Mouse (Mus musculus) liver, embryonic 11.5 days (tissue): ENCODE results near the gene Dmrta2. TPM values are rescaled to one million over a fixed set of nuclear protein-coding genes. Genes with fewer than 3 reads are reported as not detected.

Experiments
- ATAC-seq: fragments of 200-750 bp; cut with Nextera tagmentation; replicated peaks from 2 replicates; pipeline ENCODE4 v1.8.0; 2017; ENCODE audit warnings: moderate number of reproducible peaks, mild to moderate bottlenecking, moderate TSS enrichment, moderate library complexity; ENCODE audit not compliant: low FRiP score
- DNase-seq: peaks from one replicate; pipeline ENCODE4 v3.0.0-alpha.2; 2017; ENCODE audit warnings: low spot score
- H3K27ac ChIP-seq: fragments of 300-500 bp; sonication (generic); 2 replicates; pipeline ENCODE4 v1.5.1; 2014; ENCODE audit warnings: mild to moderate bottlenecking, low read depth, low read length, control low read depth
- H3K27me3 ChIP-seq: fragments of 300-500 bp; sonication (generic); replicated peaks from 2 replicates; pipeline ENCODE4 v1.6.1; 2014; ENCODE audit warnings: low read length, mixed read lengths; ENCODE audit not compliant: control insufficient read depth, insufficient read depth
- H3K36me3 ChIP-seq: fragments of 300-500 bp; sonication (generic); 2 replicates; pipeline ENCODE4 v1.6.1; 2014; ENCODE audit warnings: mild to moderate bottlenecking, low read length, moderate library complexity, mixed read lengths; ENCODE audit not compliant: control insufficient read depth, insufficient read depth
- H3K4me1 ChIP-seq: fragments of 300-500 bp; sonication (generic); replicated peaks from 2 replicates; pipeline ENCODE4 v1.6.1; 2014; ENCODE audit warnings: low read length, mixed read lengths; ENCODE audit not compliant: control insufficient read depth, insufficient read depth
- H3K4me2 ChIP-seq: fragments of 300-500 bp; sonication (generic); 2 replicates; pipeline ENCODE4 v1.6.1; 2014; ENCODE audit warnings: mild to moderate bottlenecking, control low read depth, moderate library complexity
- H3K4me3 ChIP-seq: fragments of 300-500 bp; sonication (generic); 2 replicates; pipeline ENCODE4 v1.5.1; 2014; ENCODE audit warnings: low read depth, low read length, control low read depth
- H3K9ac ChIP-seq: fragments of 300-500 bp; sonication (generic); 2 replicates; pipeline ENCODE4 v1.6.1; 2014; ENCODE audit warnings: low read depth, low read length, control low read depth
- H3K9me3 ChIP-seq: fragments of 300-500 bp; sonication (generic); 2 replicates; pipeline ENCODE4 v1.6.1; 2016; ENCODE audit warnings: low read length, inconsistent platforms, mixed read lengths; ENCODE audit not compliant: control insufficient read depth
- WGBS: fragments of 180-500 bp; shearing (Covaris S2); extraction: QIAGEN DNeasy Blood & Tissue Kit; methylation state at CpG from one replicate; pipeline ENCODE4 v1.1.7; 2014; 5-methylcytosine and 5-hydroxymethylcytosine counted together
- polyA plus RNA-seq: library from polyadenylated mRNA; unstranded; fragments of >200 nt; fragmentation: Nextera tagmentation; extraction: Ambion mirVana; gene quantifications from 2 replicates; pipeline ENCODE4 v1.2.1, GENCODE M21; 2014

The Dmrta2 gene
- polyA plus RNA-seq, 1 experiment from 2014 or later = 0.07 TPM

- 72% methylated on average over 5 of the region's 5 CpGs for WGBS
- Histone ChIP-seq H3K9me3 (no peaks in the 10 kb centered on the region), H3K9ac (no peak overlapping the region), H3K27ac (no peak overlapping the region), H3K27me3 (no peaks in the 10 kb centered on the region), H3K4me1 (no peaks in the 10 kb centered on the region), H3K4me2 (no peak overlapping the region), H3K36me3 (no peaks in the 10 kb centered on the region), H3K4me3 (no peak overlapping the region)
- ATAC-seq (no peak), DNase-seq (no peak)
These were observed 17.5 kb upstream of the Dmrta2 start for GRCm38 (mm10) chr4:109960201-109960935.

- H3K36me3 ChIP-seq = no peaks in the 10 kb centered on the region
- H3K4me1 ChIP-seq = no peaks in the 10 kb centered on the region
- DNase-seq = no peak
- no peak overlapping the region for H3K4me3 ChIP-seq
- ATAC-seq = no peak; the same call in 1 of the 2 replicates
- WGBS = 70% methylated on average over 5 of the region's 5 CpGs
- H3K9ac ChIP-seq = no peak overlapping the region
- H3K27me3 ChIP-seq = no peaks in the 10 kb centered on the region
- no peak overlapping the region for H3K4me2 ChIP-seq
- no peaks in the 10 kb centered on the region for H3K9me3 ChIP-seq
- no peak overlapping the region for H3K27ac ChIP-seq
These were observed 14.1 kb upstream of the Dmrta2 start for GRCm38 (mm10) chr4:109963570-109964279.

GRCm38 (mm10) chr4:109969561-109969960 is 8.3 kb upstream of the Dmrta2 start:
- H3K27ac ChIP-seq = no peak overlapping the region
- no peak overlapping the region for H3K9ac ChIP-seq
- ATAC-seq = no peak
- H3K4me1 ChIP-seq = no peaks in the 10 kb centered on the region
- no peak overlapping the region for H3K4me2 ChIP-seq
- H3K4me3 ChIP-seq = no peak overlapping the region
- H3K9me3 ChIP-seq = no peaks in the 10 kb centered on the region
- WGBS = 83% methylated on average over 5 of the region's 5 CpGs
- no peaks in the 10 kb centered on the region for H3K36me3 ChIP-seq
- DNase-seq = no peak
- H3K27me3 ChIP-seq = peaks cover 40% of the 10 kb centered on the region

GRCm38 (mm10) chr4:109973991-109974654 is 3.7 kb upstream of the Dmrta2 start:
- Histone ChIP-seq H3K4me2 (no peak overlapping the region), H3K4me3 (no peak overlapping the region), H3K27ac (no peak overlapping the region), H3K36me3 (no peaks in the 10 kb centered on the region), H3K9ac (no peak overlapping the region), H3K4me1 (peaks cover 4% of the 10 kb centered on the region), H3K27me3 (peaks cover 86% of the 10 kb centered on the region), H3K9me3 (no peaks in the 10 kb centered on the region)
- WGBS = 5% methylated on average over 20 of the region's 20 CpGs
- DNase-seq (peak; percentile 37), ATAC-seq (no peak)

- DNase-seq = peak; percentile 38
- H3K4me1 ChIP-seq = peaks cover 4% of the 10 kb centered on the region
- no peak overlapping the region for H3K9ac ChIP-seq
- H3K36me3 ChIP-seq = no peaks in the 10 kb centered on the region
- no peak overlapping the region for H3K4me3 ChIP-seq
- WGBS = 4% methylated on average over 33 of the region's 33 CpGs
- peak; percentile 11; the same call in 1 of the 2 replicates for ATAC-seq
- H3K27me3 ChIP-seq = peaks cover 90% of the 10 kb centered on the region
- no peaks in the 10 kb centered on the region for H3K9me3 ChIP-seq
- no peak overlapping the region for H3K4me2 ChIP-seq
- H3K27ac ChIP-seq = no peak overlapping the region
These were observed 3.0 kb upstream of the Dmrta2 start for GRCm38 (mm10) chr4:109974655-109975380.

GRCm38 (mm10) chr4:109975381-109976240 is 2.2 kb upstream of the Dmrta2 start:
- Histone ChIP-seq H3K4me1 (peaks cover 4% of the 10 kb centered on the region), H3K4me2 (no peak overlapping the region), H3K27me3 (peaks cover 93% of the 10 kb centered on the region), H3K27ac (no peak overlapping the region), H3K9me3 (no peaks in the 10 kb centered on the region), H3K36me3 (no peaks in the 10 kb centered on the region), H3K4me3 (no peak overlapping the region), H3K9ac (no peak overlapping the region)
- WGBS = 8% methylated on average over 25 of the region's 25 CpGs
- peak; percentile 33 for DNase-seq
- no peak for ATAC-seq

GRCm38 (mm10) chr4:109976273-109977147 is 1.3 kb upstream of the Dmrta2 start:
- ATAC-seq (no peak), DNase-seq (peak; percentile 39)
- peaks cover 4% of the 10 kb centered on the region for H3K4me1 ChIP-seq
- H3K36me3 ChIP-seq = no peaks in the 10 kb centered on the region
- no peak overlapping the region for H3K27ac ChIP-seq
- no peaks in the 10 kb centered on the region for H3K9me3 ChIP-seq
- H3K4me2 ChIP-seq = no peak overlapping the region
- H3K9ac ChIP-seq = no peak overlapping the region
- H3K27me3 ChIP-seq = peaks cover 95% of the 10 kb centered on the region
- no peak overlapping the region for H3K4me3 ChIP-seq
- 2% methylated on average over 34 of the region's 34 CpGs for WGBS
